Mouse (Mus musculus) left cerebral cortex, adult 2 months (tissue): ENCODE data around the gene Thegl. TPM values are rescaled to one million over a fixed set of nuclear protein-coding genes. Genes with fewer than 3 reads are reported as not detected.
"Not testable (repeated sequence)": the region's sequence is repeated elsewhere in the genome, so short reads cannot be mapped to it uniquely, and the experiment has no call there.

Experiments
- DNase-seq, 2 experiments: peaks; one replicate each; pipeline ENCODE4 v3.0.0; 2021 to 2022; ENCODE audit warnings: low spot score in 2 of 2, mixed read lengths in 1 of 2; ENCODE audit errors: extremely low spot score in 1 of 2
- H3K27ac ChIP-seq: fragments of 200-600 bp; 2 replicates; pipeline ENCODE4 v1.8.1; 2022
- H3K4me3 ChIP-seq: fragments of 200-600 bp; 2 replicates; pipeline ENCODE4 v1.8.1; 2022
- CTCF ChIP-seq: fragments of 200-600 bp; IDR thresholded peaks from 2 replicates; pipeline ENCODE4 v1.8.1; 2022; ENCODE audit warnings: antibody characterized with exemption, mild to moderate bottlenecking, moderate library complexity
- intact Hi-C: fragments of 180-260 bp; cut with DNase I; formaldehyde crosslinking; loops from one replicate; pipeline ENCODE4 v1.15.1; 2025
- total RNA-seq, 2 experiments: library from RNA; stranded (reverse); gene quantifications; 2 replicates each; pipeline ENCODE4 v1.2.3; 2021

Thegl gene
- total RNA-seq, 2 experiments from 2014 or later = 0.47 to 0.57 TPM

DNA sequence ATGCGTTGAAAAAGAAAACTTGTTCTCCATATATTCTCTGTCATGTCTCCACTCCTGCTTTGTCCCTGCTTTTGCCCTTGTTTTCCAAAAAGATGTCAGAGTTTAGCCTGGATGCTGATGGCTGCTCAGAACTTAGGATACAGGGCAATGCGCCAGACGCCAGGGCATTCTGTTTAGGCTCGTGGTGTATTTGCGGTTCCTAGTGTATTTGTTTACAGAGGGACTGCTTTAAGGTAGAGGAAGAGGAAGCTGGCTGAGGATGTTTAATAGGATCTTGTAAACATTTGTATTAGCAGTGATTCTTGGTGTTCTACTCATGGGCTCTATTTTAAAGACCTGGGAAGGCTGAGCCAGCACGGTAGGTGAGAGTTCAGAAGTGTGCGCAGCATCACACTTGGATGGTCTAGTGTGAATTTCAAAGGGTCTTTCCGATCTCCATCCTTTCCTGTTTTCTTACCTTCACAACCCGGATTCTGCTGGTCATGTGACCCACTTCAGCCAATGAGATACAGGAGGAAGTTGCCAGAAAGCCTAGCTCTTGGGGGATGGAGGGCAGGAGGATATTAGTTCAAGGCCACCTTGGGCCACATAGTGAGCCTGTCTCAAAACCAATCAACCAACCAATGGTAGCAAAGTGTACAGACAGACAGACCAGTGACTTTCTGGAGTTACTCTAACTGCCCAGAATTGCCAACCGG is 70.1 kb downstream of the Thegl start:
- no peak overlapping the region for H3K4me3 ChIP-seq
- DNase-seq = no peak
- intact Hi-C loops = loop anchor here (5.0 kb wide), 2 partner anchors 66 to 131 kb away; no protein-coding TSS in a partner anchor
- no peak for TF ChIP-seq CTCF
- H3K27ac ChIP-seq = no peak overlapping the region

DNA sequence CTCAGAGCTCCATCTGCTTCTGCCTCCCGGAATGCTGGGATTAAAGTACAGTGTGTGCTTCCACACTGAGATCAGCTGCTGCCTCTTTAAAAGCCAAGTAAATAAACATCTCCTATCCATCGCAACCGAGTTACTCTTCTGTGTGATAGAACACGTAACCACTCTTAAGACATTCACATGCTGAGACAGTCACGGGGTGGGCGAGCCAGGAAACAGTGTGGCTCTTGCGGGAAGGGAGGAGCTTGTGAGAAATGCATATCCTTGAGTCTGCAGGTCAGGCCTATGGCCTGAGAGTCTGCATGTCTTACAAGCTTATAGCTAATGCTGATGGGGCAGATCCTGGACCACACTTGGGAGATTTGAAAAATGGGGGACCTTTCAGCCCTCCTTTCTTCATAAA is 70.7 kb downstream of the Thegl start:
- no peak for TF ChIP-seq CTCF
- intact Hi-C loops = loop anchor here (5.0 kb wide), 2 partner anchors 66 to 131 kb away; no protein-coding TSS in a partner anchor
- Histone ChIP-seq H3K27ac (no peak overlapping the region), H3K4me3 (no peak overlapping the region)
- no peak for DNase-seq

DNA sequence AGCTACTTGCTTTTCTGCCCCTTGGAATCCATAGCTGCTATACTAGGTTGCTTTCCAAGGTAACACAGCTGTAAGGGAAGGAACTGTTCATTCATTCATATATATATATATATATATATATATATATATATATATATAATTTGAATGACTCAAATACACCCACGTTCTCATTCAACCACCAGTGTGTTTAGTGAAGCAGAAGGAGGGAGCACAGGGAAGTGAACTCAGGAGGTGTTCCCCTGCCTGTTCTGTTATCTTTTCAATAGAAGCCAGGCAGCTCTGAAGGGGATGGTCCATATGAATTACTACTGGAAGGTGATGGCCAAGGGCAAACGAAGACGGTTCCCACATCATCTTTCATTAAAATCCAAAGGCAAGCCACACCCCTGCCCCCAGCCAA is 71.3 kb downstream of the Thegl start:
- no peak overlapping the region for H3K4me3 ChIP-seq
- no peak for DNase-seq
- intact Hi-C loops = loop anchor here (5.0 kb wide), 2 partner anchors 65 to 130 kb away; no protein-coding TSS in a partner anchor
- H3K27ac ChIP-seq = no peak overlapping the region
- no peak for TF ChIP-seq CTCF

DNA sequence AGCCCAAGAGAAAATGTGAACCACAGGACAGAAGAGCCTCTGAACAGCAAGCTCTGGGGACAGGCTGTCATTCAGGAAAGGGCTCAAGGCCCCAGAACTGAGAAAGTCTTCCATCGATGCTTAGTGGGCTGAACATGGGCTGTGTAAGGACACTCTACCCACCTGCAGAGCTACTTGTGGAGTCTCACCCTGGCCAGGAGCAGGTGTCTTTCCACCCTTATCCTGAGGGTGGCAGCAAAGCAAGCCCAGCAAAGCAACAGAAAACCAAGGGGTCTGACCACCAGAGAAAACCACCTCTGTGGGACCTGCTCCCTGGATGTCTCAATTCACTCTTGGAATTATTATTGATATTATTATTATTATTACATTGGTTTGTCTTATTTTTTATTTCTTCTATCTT is 73.5 kb downstream of the Thegl start:
- DNase-seq = peak; percentile 48 to 61
- intact Hi-C loops = loop anchor here (1.0 to 5.0 kb wide), 3 partner anchors 63 to 128 kb away; no protein-coding TSS in a partner anchor
- peak; percentile 84 for TF ChIP-seq CTCF
- Histone ChIP-seq H3K27ac (no peak overlapping the region), H3K4me3 (no peak overlapping the region)

DNA sequence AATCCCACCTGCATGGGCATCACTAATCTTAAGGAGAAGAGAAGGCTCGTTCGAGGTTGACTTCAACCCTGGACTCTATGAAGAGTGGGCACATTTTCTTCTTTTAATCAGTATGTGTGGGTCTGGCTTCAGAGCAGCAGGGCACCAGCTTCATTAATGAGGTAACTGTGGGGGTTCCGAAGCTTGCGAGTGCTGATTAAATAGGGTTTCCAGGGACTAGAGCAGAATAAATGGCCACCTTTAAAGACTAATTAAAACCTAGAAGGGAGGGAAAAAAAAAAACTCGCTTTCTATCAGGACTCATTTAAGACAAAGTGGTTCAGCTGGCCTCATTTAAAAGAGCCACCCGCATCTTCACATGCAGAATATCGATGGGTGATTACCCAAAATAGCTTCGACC is 74.1 kb downstream of the Thegl start:
- no peak overlapping the region for H3K27ac ChIP-seq
- intact Hi-C loops = loop anchor here (1.0 to 5.0 kb wide), 3 partner anchors 62 to 127 kb away; no protein-coding TSS in a partner anchor
- DNase-seq = no peak
- no peak for TF ChIP-seq CTCF
- no peak overlapping the region for H3K4me3 ChIP-seq

DNA sequence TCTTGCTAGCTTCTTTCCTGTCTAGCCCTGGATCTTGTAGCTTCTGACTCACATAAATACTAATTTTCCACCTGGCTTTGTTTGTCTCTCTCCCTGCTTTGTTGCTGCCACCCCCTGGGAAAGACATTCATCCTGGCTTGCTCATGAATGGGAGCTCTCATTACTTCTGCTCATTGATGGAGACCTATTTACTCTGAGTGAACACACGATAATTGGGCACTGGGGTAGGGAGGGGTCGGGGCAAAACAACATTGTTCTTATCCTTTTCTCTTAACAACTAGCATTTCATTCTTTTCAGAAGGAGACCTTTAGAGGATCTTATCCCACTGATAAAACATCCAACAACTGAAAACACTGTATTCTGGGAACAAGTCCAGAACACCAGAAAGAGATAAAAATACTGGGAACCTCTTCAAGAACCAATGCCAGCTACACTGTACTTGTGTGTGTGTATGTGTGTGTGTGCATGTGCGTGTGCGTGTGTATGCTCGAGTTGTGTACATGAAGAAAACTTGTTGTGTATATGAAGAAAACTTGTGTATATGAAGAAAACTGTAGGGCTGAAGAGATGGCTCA is 74.8 kb downstream of the Thegl start:
- no peak for TF ChIP-seq CTCF
- Histone ChIP-seq H3K4me3 (no peak overlapping the region), H3K27ac (no peak overlapping the region)
- intact Hi-C loops = no loop called here
- no peak for DNase-seq

DNA sequence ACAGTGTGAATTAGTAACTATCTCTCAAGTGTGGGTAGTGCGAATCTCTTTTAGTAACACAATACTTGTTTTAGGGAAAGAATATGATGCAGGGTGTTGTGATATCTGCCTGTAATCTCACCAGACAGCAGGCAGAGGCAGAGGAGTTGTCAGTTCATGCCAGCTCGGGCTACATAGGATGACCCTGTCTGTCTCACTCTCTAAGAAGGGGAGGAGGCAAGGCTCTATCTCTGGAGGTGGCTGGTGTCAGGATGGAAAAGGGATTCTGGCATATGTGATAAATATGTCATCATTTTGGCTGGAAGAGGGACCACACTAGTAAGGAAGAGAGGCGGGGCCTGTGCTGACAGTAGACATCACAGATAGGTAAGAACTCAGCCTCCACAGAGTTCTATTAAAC is 76.1 kb downstream of the Thegl start:
- no peak for TF ChIP-seq CTCF
- no peak overlapping the region for H3K4me3 ChIP-seq
- intact Hi-C loops = no loop called here
- DNase-seq = no peak
- H3K27ac ChIP-seq = no peak overlapping the region

DNA sequence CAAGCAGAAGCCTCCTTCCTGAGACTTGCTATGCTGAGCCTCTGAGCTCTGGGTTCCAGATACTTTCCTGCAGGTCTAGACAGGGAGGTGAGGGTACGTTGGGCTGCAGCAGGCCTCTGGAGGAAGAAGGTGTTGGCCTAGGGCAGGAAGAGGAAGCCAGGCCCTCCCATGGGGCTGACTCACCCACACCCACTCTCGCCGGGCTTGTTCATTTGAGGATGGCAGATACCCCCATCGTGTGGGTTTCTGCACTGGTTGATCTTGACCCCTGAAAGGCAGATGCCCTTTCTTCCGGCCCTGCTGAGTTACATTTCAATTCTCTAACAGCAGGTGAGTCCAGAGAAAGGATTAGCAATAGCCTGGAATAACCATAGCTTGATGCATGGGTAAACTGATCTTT is 76.7 kb downstream of the Thegl start:
- no peak overlapping the region for H3K4me3 ChIP-seq
- no peak for TF ChIP-seq CTCF
- intact Hi-C loops = no loop called here
- DNase-seq = no peak
- no peak overlapping the region for H3K27ac ChIP-seq

DNA sequence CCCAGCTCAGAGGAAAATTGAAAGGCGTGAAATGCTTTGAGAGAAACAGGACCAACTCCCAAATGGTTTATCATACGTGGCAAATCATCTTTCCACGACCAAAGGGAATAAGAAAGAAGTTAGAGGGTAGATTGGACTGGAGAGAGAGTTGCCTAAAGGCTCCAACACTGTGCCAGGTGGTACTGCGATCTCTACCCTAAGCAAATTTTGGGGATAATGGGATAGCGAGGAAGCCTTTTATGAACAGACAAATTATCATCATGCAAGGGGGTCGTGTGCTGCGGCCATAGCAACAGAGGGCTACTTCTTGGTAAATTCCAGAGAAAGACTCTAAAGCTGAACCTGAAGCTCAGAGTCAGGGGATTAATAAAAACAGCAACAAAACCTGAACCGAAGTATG is 78.1 kb downstream of the Thegl start:
- intact Hi-C loops = no loop called here
- Histone ChIP-seq H3K4me3 (peak overlapping the region; percentile 33), H3K27ac (no peak overlapping the region)
- no peak for TF ChIP-seq CTCF
- no peak for DNase-seq

DNA sequence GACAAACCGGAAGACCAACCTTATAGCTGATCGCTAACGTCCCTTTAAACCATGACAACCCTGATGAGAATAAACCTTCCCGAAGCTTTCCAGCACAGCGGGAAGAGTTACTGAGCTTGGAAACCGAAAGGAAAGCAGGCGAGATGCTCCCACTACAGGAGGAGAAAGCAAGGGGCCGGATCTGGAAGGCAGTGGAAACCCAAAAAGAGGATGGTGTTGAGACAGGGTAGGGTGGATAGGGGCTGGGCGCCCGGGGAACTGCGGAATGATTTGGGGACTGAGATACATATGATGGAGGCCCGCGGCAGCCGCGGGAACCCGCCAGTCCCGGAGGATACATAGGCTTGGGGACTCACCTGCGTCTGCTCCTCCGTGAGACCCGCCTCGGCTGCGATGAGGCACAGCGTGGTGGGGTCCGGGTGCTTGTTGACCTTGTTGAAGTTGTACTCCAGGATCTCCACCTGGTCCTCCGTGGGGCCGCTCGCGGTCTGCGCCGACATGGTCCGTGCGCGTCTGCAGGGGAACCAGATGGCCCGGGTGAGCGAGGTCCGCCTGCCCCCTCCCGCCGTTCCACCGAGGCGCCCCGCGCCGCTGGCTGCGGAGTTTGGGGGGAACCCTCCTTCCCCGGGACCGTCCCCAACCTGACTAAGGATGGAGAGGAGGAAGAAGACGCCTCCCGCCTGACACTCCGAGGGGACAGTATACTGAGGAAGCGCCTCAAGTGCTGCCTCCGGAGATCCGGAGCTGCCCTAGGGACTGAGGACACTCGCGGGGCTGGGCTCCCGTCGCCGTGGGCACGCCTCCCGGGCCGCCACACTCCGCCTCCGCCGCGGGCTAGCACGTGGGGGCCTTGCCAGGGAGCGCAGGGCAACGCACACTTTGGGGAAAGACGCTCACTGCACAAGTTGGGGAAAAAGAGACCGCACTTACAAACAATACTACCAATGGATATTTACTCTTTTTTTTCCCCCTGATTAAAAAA is 79.0 kb downstream of the Thegl start:
- peak overlapping the region; percentile 32 for H3K27ac ChIP-seq
- peak overlapping the region; percentile 63 for H3K4me3 ChIP-seq
- peak; percentile 57 to 59 for DNase-seq
- no peak for TF ChIP-seq CTCF
- intact Hi-C loops = no loop called here

DNA sequence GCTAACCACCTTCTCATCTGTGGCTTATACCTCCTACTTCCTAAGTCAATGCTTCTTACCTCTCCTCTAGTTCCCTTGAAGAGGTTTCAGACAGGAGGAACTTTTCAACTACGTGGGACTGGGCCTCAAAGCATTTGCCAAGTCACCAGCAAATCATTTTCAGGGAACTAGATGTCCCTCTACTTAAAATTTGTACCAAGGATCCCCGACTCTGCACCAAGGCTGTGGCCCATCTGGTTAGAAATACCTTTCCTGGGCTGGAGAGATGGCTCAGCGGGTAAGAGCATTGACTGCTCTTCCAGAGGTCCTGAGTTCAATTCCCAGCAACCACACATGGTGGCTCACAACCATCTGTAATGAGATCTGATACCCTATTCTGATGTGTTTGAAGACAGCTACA is 80.4 kb downstream of the Thegl start:
- intact Hi-C loops = not testable (repeated sequence)

DNA sequence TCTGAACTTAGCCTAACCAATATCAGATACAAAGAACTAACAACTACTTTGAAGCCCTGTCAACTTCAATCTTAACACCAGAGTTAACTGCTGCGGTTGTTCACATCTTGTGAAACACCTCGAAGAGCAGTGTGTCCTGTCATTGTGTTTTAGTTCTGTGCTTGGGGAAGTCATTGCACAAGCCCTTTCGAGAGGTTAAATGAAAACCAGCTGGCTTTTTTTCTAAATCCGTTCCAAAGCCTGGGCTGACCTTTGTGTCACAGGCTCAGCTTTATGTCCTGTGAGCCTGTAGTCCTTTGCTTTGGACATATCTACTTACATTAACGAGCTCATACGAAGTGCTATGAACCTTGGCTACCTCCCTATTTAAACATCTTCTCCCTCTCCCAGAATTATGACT is 81.9 kb downstream of the Thegl start:
- no peak for TF ChIP-seq CTCF
- H3K4me3 ChIP-seq = no peak overlapping the region
- intact Hi-C loops = no loop called here
- no peak overlapping the region for H3K27ac ChIP-seq
- no peak for DNase-seq

More for the DNA sequence above, 80.4 kb downstream of the Thegl start:
- H3K4me3 ChIP-seq, H3K27ac ChIP-seq, DNase-seq: not testable (repeated sequence)
